Mouse (Mus musculus): ENCODE data around the gene Gm732. TPM values are rescaled to one million over a fixed set of nuclear protein-coding genes. Genes with fewer than 3 reads are reported as not detected.

Gm732 gene
- not detected in 2 replicates for polyA plus RNA-seq (2016; fragmentation: Nextera tagmentation; extraction: Ambion mirVana)

DNA sequence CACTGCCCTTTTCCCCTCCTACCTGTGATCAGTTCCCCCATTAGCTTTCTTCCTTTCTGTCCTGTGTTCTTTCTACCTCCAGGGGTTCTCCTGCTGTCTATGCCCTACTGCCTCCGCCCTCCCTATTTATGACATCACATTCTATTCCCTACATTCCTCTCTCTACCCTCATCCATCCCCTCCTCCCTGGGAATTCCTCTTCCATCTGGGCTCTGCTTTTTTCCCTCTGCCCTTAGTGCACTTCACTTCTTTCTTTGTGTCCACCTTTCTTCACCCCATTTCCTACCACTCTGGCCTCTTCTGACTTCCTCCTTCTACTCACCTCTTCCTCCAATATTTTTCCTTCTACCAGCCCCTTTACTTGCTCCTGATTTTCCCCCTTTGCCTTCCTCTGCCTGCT is at the start of gene Gm732:
Gm732 (minus strand) TSS at position 101 of the 400 bp plus-strand sequence.
- 80% methylated on average over 1 of the region's 1 CpGs for WGBS

More for the DNA sequence above, at the start of gene Gm732:
- no peaks in the 10 kb centered on the region for H3K27me3 ChIP-seq (ENCODE audit: low read depth, poor library complexity, severe bottlenecking)
- H3K27ac ChIP-seq (replicated peaks), result no peak within 1 kb of the TSS
- no peak for DNase-seq (ENCODE audit: low spot score)
- no peaks in the 10 kb centered on the region for H3K36me3 ChIP-seq
- H3K4me3 ChIP-seq, result no peak within 1 kb of the TSS
- H3K9me3 ChIP-seq (replicated peaks), result no peaks in the 10 kb centered on the region
- H3K4me1 ChIP-seq, result no peaks in the 10 kb centered on the region

Other genes with a start within 250 kb of the Gm732 start
- 0.19 TPM in 1 of 2 replicates, not detected in the other for gene Tent5d, start 155.9 kb downstream of the Gm732 start, polyA plus RNA-seq (2016; fragmentation: Nextera tagmentation; extraction: Ambion mirVana)
- gene 2610002M06Rik, start 132.1 kb downstream of the Gm732 start, polyA plus RNA-seq (2016; fragmentation: Nextera tagmentation; extraction: Ambion mirVana), result 6.9 TPM in 2 replicates